Comparison of ENCODE assay signal across 25 mouse cellular contexts in genomic region chr2:16351106-16351505, GRCm38 (mm10). TPM values are rescaled to one million over a fixed set of nuclear protein-coding genes. Genes with fewer than 3 reads are reported as not detected.
DNase-seq lines count a peak whose midpoint lies in the region; ATAC-seq lines count a peak whose summit lies in the region.
"Had no signal": no experiment of that assay in that cellular context is flagged by ENCODE, and none has a peak within 500 bp of the region (broad histone marks: within the 10 kb centered on the region; RNA-seq: fewer than 3 reads in every experiment).

No protein-coding gene starts in this region.

- ATAC-seq in megakaryocyte, adult 5-6 weeks (ENCODE audit: poor library complexity, severe bottlenecking) = peak; percentile 45; the same call in 1 of the 2 replicates
- ATAC-seq: activated CD4-positive, CD25-positive, alpha-beta regulatory T cell, adult 4 months; forebrain, embryonic 15.5 days had no signal

- DNase-seq in A20 (ENCODE audit: low read depth, low spot score) = peak; percentile 6
- DNase-seq in thymus, postnatal 0 days (ENCODE audit: low spot score) = peak; percentile 82
- DNase-seq in thymus, postnatal 25 days = peak; percentile 64
- DNase-seq in lung, postnatal 4 days = no peak
- no peak for DNase-seq in kidney, postnatal 25 days
- no peak for DNase-seq in spleen, postnatal 4 days (ENCODE audit: low spot score in 2 of 2)
- no peak for DNase-seq in layer of hippocampus, adult 9-11 months
- DNase-seq: adrenal gland, adult 8-10 months; adrenal gland, postnatal 25 days; B cell, adult 2 months; cerebellum, adult 11-12 months; cerebellum, adult 8-10 months; cerebellum, postnatal 10 days; cerebellum, postnatal 36 days; embryo, embryonic 11 days; gastrocnemius, postnatal 25 days; heart, adult 18-20 months; heart, postnatal 14 days; heart, postnatal 4 days had no signal

RNA-seq across cellular contexts. Expression of gene Plxdc2, which starts 5.0 kb away (rescaled TPM):
- total RNA-seq in megakaryocyte, adult 5-6 weeks (2015) = 0.39 and 1.0 TPM in 2 replicates
- total RNA-seq in megakaryocyte, adult 5-6 weeks (2017) = 0.73 TPM in 2 replicates
- polyA plus RNA-seq in thymus, postnatal 0 days (2015; fragmentation: Nextera tagmentation; extraction: Ambion mirVana) = 31.8 and 37.5 TPM in 2 replicates
- total RNA-seq: CH12.LX had no signal
- polyA plus RNA-seq: erythroblast, embryonic 14.5 days; G1E had no signal

Comparison
In these comparisons a context has a peak if more than half of its experiments do, and no peak if none do; other contexts are left out.
1. DNase-seq: peak in A20 (single experiment), thymus, postnatal 0 days (single experiment) and thymus, postnatal 25 days (single experiment); none in lung, postnatal 4 days (0 of 2), kidney, postnatal 25 days (0 of 2), spleen, postnatal 4 days (0 of 2) and layer of hippocampus, adult 9-11 months (single experiment).